Mouse (Mus musculus) heart, embryonic 13.5 days (tissue): ENCODE measurements around the gene Wbp4. TPM values are rescaled to one million over a fixed set of nuclear protein-coding genes. Genes with fewer than 3 reads are reported as not detected.

ENCODE experiments used
- ATAC-seq: fragments of 200-750 bp; cut with Nextera tagmentation; 2 replicates; pipeline ENCODE4 v1.8.0; 2017; ENCODE audit warnings: moderate TSS enrichment; ENCODE audit not compliant: insufficient number of reproducible peaks, low FRiP score, low TSS enrichment; ENCODE audit errors: extremely low read depth
- H3K27ac ChIP-seq: fragments of 300-500 bp; sonication (generic); replicated peaks from 2 replicates; pipeline ENCODE4 v1.5.1; 2015; ENCODE audit warnings: moderate library complexity, mild to moderate bottlenecking, inconsistent platforms
- H3K27me3 ChIP-seq: fragments of 300-500 bp; sonication (generic); replicated peaks from 2 replicates; pipeline ENCODE4 v1.6.1; 2015; ENCODE audit warnings: mild to moderate bottlenecking, inconsistent platforms
- H3K36me3 ChIP-seq: fragments of 300-500 bp; sonication (generic); 2 replicates; pipeline ENCODE4 v1.6.1; 2015; ENCODE audit warnings: mild to moderate bottlenecking, inconsistent platforms
- H3K4me1 ChIP-seq: fragments of 300-500 bp; sonication (generic); 2 replicates; pipeline ENCODE4 v1.6.1; 2015; ENCODE audit warnings: inconsistent platforms
- H3K4me2 ChIP-seq: fragments of 300-500 bp; sonication (generic); 2 replicates; pipeline ENCODE4 v1.6.1; 2015; ENCODE audit warnings: inconsistent platforms, mild to moderate bottlenecking, moderate library complexity
- H3K4me3 ChIP-seq: fragments of 300-500 bp; sonication (generic); 2 replicates; pipeline ENCODE4 v1.5.1; 2015; ENCODE audit warnings: moderate library complexity, mild to moderate bottlenecking, inconsistent platforms
- H3K9ac ChIP-seq: fragments of 300-500 bp; sonication (generic); 2 replicates; pipeline ENCODE4 v1.6.1; 2015; ENCODE audit warnings: inconsistent platforms, mild to moderate bottlenecking, moderate library complexity
- H3K9me3 ChIP-seq: fragments of 300-500 bp; sonication (generic); 2 replicates; pipeline ENCODE4 v1.6.1; 2016; ENCODE audit warnings: inconsistent platforms
- WGBS: fragments of 180-500 bp; shearing (Covaris S2); methylation state at CpG from one replicate; pipeline ENCODE4 v1.1.7; 2015; ENCODE audit warnings: mixed read lengths; 5-methylcytosine and 5-hydroxymethylcytosine counted together
- polyA plus RNA-seq: library from polyadenylated mRNA; unstranded; fragments of >200 nt; fragmentation: Nextera tagmentation; extraction: Ambion mirVana; gene quantifications from 2 replicates; pipeline ENCODE4 v1.2.1, GENCODE M21; 2015

Gene Wbp4
- polyA plus RNA-seq, 1 experiment from 2014 or later: 24.5 TPM

GRCm38 (mm10) chr14:79518761-79519662, 37.7 kb upstream of the Wbp4 start:
- H3K27ac ChIP-seq: no peak overlapping the region

GRCm38 (mm10) chr14:79518123-79518522, 36.8 kb upstream of the Wbp4 start:
- 80% methylated on average over 2 of the region's 2 CpGs for WGBS
- no peak for ATAC-seq
- H3K9me3 ChIP-seq: no peaks in the 10 kb centered on the region
- H3K27ac ChIP-seq: no peak overlapping the region
- H3K27me3 ChIP-seq: no peaks in the 10 kb centered on the region
- no peak overlapping the region for H3K9ac ChIP-seq
- H3K36me3 ChIP-seq: no peaks in the 10 kb centered on the region
- no peak overlapping the region for H3K4me2 ChIP-seq
- no peak overlapping the region for H3K4me3 ChIP-seq
- peaks cover 30% of the 10 kb centered on the region for H3K4me1 ChIP-seq

More at GRCm38 (mm10) chr14:79518761-79519662, 37.7 kb upstream of the Wbp4 start:
- peak overlapping the region; percentile 5; the same call in 1 of the 2 replicates for H3K4me2 ChIP-seq
- no peaks in the 10 kb centered on the region for H3K9me3 ChIP-seq
- peaks cover 30% of the 10 kb centered on the region for H3K4me1 ChIP-seq
- H3K27me3 ChIP-seq: no peaks in the 10 kb centered on the region
- WGBS: 65% methylated on average over 19 of the region's 19 CpGs
- no peak for ATAC-seq
- H3K4me3 ChIP-seq: no peak overlapping the region
- no peaks in the 10 kb centered on the region for H3K36me3 ChIP-seq
- no peak overlapping the region for H3K9ac ChIP-seq

GRCm38 (mm10) chr14:79517185-79517740, 35.9 kb upstream of the Wbp4 start:
- ATAC-seq: no peak
- H3K27me3 ChIP-seq: no peaks in the 10 kb centered on the region
- H3K36me3 ChIP-seq: no peaks in the 10 kb centered on the region
- H3K4me2 ChIP-seq: no peak overlapping the region
- no peak overlapping the region for H3K4me3 ChIP-seq
- no peak overlapping the region for H3K27ac ChIP-seq
- H3K4me1 ChIP-seq: peaks cover 25% of the 10 kb centered on the region
- H3K9me3 ChIP-seq: no peaks in the 10 kb centered on the region
- 83% methylated on average over 8 of the region's 8 CpGs for WGBS
- H3K9ac ChIP-seq: no peak overlapping the region

GRCm38 (mm10) chr14:79516751-79517150, 35.4 kb upstream of the Wbp4 start:
- Histone ChIP-seq H3K4me3 (no peak overlapping the region), H3K4me2 (no peak overlapping the region), H3K27me3 (no peaks in the 10 kb centered on the region), H3K36me3 (no peaks in the 10 kb centered on the region), H3K9me3 (no peaks in the 10 kb centered on the region), H3K4me1 (peaks cover 25% of the 10 kb centered on the region), H3K27ac (no peak overlapping the region), H3K9ac (no peak overlapping the region)
- 81% methylated on average over 2 of the region's 2 CpGs for WGBS
- no peak for ATAC-seq

- Histone ChIP-seq H3K9me3 (no peaks in the 10 kb centered on the region), H3K27ac (no peak overlapping the region), H3K4me3 (no peak overlapping the region), H3K4me1 (peaks cover 25% of the 10 kb centered on the region), H3K36me3 (no peaks in the 10 kb centered on the region), H3K4me2 (no peak overlapping the region), H3K9ac (no peak overlapping the region), H3K27me3 (no peaks in the 10 kb centered on the region)
- WGBS: 78% methylated on average over 5 of the region's 5 CpGs
- ATAC-seq: no peak
Observed at GRCm38 (mm10) chr14:79516243-79516610, 34.9 kb upstream of the Wbp4 start.

- Histone ChIP-seq H3K27me3 (no peaks in the 10 kb centered on the region), H3K9ac (no peak overlapping the region), H3K4me3 (no peak overlapping the region), H3K36me3 (no peaks in the 10 kb centered on the region), H3K27ac (no peak overlapping the region), H3K4me1 (peaks cover 25% of the 10 kb centered on the region), H3K9me3 (no peaks in the 10 kb centered on the region), H3K4me2 (no peak overlapping the region)
- no peak for ATAC-seq
- 76% methylated on average over 8 of the region's 8 CpGs for WGBS
Observed at GRCm38 (mm10) chr14:79515511-79516242, 34.4 kb upstream of the Wbp4 start.

GRCm38 (mm10) chr14:79515100-79515499, 33.8 kb upstream of the Wbp4 start:
- no peak overlapping the region for H3K4me2 ChIP-seq
- H3K9me3 ChIP-seq: no peaks in the 10 kb centered on the region
- H3K27me3 ChIP-seq: no peaks in the 10 kb centered on the region
- no peak overlapping the region for H3K4me3 ChIP-seq
- H3K4me1 ChIP-seq: peaks cover 29% of the 10 kb centered on the region
- ATAC-seq: no peak
- WGBS: 88% methylated on average over 8 of the region's 8 CpGs
- no peak overlapping the region for H3K27ac ChIP-seq
- no peaks in the 10 kb centered on the region for H3K36me3 ChIP-seq
- no peak overlapping the region for H3K9ac ChIP-seq

- no peak overlapping the region for H3K9ac ChIP-seq
- no peaks in the 10 kb centered on the region for H3K9me3 ChIP-seq
- no peak overlapping the region for H3K4me2 ChIP-seq
- no peaks in the 10 kb centered on the region for H3K36me3 ChIP-seq
- no peaks in the 10 kb centered on the region for H3K27me3 ChIP-seq
- no peak overlapping the region for H3K4me3 ChIP-seq
- WGBS: 74% methylated on average over 2 of the region's 2 CpGs
- ATAC-seq: no peak
- H3K4me1 ChIP-seq: peaks cover 27% of the 10 kb centered on the region
- no peak overlapping the region for H3K27ac ChIP-seq
Observed at GRCm38 (mm10) chr14:79513951-79514350, 32.6 kb upstream of the Wbp4 start.

- Histone ChIP-seq H3K36me3 (no peaks in the 10 kb centered on the region), H3K4me2 (no peak overlapping the region), H3K27me3 (no peaks in the 10 kb centered on the region), H3K4me1 (peaks cover 36% of the 10 kb centered on the region), H3K9ac (no peak overlapping the region), H3K9me3 (no peaks in the 10 kb centered on the region), H3K4me3 (no peak overlapping the region), H3K27ac (peak overlapping the region; percentile 16; the same call in 1 of the 2 replicates)
- ATAC-seq: no peak
- 61% methylated on average over 1 of the region's 1 CpGs for WGBS
Observed at GRCm38 (mm10) chr14:79511521-79511920, 30.2 kb upstream of the Wbp4 start.

GRCm38 (mm10) chr14:79508662-79509305, 27.5 kb upstream of the Wbp4 start:
- H3K4me1 ChIP-seq: peaks cover 50% of the 10 kb centered on the region
- WGBS: 72% methylated on average over 9 of the region's 9 CpGs

GRCm38 (mm10) chr14:79507846-79508245, 26.5 kb upstream of the Wbp4 start:
- no peaks in the 10 kb centered on the region for H3K9me3 ChIP-seq
- H3K9ac ChIP-seq: no peak overlapping the region
- 83% methylated on average over 1 of the region's 1 CpGs for WGBS
- no peak overlapping the region for H3K27ac ChIP-seq
- no peak overlapping the region for H3K4me3 ChIP-seq
- no peak for ATAC-seq
- no peaks in the 10 kb centered on the region for H3K36me3 ChIP-seq
- H3K27me3 ChIP-seq: no peaks in the 10 kb centered on the region
- H3K4me1 ChIP-seq: peaks cover 57% of the 10 kb centered on the region
- H3K4me2 ChIP-seq: no peak overlapping the region

More at GRCm38 (mm10) chr14:79508662-79509305, 27.5 kb upstream of the Wbp4 start:
- H3K4me3 ChIP-seq: no peak overlapping the region
- 0 out of 2 replicates have a peak overlapping the region, but pooled peaks have one; percentile 20 for H3K27ac ChIP-seq
- H3K36me3 ChIP-seq: no peaks in the 10 kb centered on the region
- no peak overlapping the region for H3K9ac ChIP-seq
- no peak overlapping the region for H3K4me2 ChIP-seq
- H3K27me3 ChIP-seq: no peaks in the 10 kb centered on the region
- no peak for ATAC-seq
- H3K9me3 ChIP-seq: no peaks in the 10 kb centered on the region
